Mouse (Mus musculus) C3H10T1/2 (cell line): ENCODE measurements around the gene Scaper. TPM values are rescaled to one million over a fixed set of nuclear protein-coding genes. Genes with fewer than 3 reads are reported as not detected.

Source experiments
- polyA plus RNA-seq, 2 experiments: library from polyadenylated mRNA; unstranded; fragments of >200 nt; fragmentation: generic; extraction: Trizol; gene quantifications; one replicate each; pipeline ENCODE4 v1.2.1; 2012; ENCODE audit warnings: missing spikeins in 2 of 2

Gene Scaper
- polyA plus RNA-seq = 1 to 10 TPM in 1 of 2 experiments, under 1 TPM in 1; 0.15 to 2.2 TPM

DNA sequence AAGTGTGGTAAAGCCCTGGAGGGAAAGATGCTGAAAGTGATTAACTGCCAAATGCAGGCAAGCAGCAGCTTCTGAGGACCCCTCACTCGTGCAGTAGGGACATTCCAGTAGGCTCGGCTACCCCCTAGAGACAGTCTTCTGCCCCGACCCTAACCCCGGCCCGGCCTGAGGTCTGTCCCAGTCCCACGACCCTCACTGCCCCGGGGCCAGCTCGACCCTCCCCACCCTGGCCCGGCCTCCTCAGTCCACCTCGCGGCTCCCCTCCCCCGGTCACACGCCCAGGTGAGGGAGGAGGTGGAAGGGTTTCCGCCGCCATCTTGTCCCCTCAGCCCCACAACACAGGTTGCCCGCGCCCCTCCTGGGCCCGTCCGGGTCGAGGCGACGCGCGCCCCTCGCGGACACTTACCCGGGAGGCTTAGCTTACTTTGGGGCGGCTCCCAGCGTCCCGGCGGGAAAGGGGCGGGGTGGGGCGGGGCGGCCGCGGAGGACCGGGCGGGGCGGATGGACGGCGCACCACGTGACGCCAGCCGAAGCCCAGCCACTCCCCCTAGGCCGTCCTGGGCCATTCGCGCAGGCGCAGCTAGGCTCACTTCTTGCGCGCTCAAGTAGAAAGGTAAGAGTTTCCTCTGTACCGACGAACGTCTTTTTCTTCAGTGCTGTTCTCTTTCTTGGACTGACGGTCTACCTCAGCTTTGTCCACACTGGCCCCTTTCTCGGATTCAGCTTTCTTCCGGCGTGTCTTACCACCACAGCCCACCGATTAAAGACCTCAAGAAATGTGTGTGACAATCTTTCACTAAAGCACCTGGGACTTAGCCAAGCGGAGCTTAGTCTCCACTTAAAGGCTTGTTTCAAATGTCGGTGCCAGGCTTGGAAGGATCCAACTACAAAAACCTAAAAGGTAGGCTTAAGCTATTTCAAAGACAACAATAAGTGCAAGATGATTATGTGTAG, at the start of gene Scaper:
Scaper (minus strand) TSS at position 456 of the 954 bp plus-strand sequence.

DNA sequence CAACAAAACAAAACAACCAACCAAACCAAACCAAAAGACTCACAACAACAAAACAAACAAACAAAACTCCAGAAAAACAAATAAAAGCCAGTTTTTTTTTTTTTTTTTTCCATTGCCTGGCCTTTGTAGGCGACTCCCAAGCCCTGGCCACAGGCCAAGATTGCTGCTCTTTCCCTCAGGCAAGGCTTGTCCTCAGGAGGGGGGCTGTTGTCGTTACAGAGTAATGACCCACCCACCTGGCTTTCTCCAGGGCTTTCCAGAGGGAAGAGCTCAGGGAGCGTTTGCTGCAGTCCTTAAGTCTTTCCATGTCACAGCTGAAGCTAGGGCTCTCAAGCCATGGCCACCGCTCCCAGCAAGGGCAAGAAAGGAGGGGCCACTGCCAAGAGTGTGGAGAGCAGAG, 399.5 kb downstream of the Scaper start, which contains the start of gene Isl2:
Isl2 (plus strand) TSS at position 296 of the 400 bp plus-strand sequence.

DNA sequence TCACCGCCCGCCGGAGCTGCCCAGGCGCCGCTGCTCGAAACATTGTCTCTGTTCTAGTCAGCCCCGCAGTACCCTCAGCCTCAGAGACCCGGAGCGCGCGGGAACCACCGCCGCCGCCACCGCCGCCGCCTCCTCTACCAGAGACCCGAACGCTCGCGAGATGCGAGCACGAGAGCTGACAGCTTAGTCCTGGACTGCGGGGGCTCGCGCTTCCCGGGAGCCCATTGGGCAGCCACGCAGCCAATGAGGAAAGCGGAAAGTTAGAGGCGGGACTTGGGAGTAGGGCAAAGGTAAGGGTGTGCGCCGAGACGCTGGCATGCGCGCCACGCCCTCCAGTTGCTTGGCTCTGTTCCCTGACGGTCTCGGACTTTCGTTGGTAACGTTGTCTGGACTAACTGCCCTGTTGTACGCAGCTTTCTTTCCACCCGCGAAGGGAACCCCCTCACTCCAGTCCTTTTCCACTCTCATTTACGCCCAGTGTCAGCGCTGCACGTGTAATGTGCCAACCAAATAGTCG, 425.8 kb downstream of the Scaper start, which contains the start of gene Etfa:
Etfa (minus strand) TSS at position 217 of the 517 bp plus-strand sequence.

Other genes with a start within 250 kb of the Scaper start
- gene 4930563M21Rik, start 72.4 kb upstream of the Scaper start, polyA plus RNA-seq = not detected
- gene Rcn2, start 103.7 kb upstream of the Scaper start, polyA plus RNA-seq = 10 to 100 TPM in 1 of 2 experiments, 1 to 10 TPM in 1; 4.2 to 57.1 TPM
- under 1 TPM; 0.25 to 0.31 TPM for gene Pstpip1, start 151.8 kb upstream of the Scaper start, polyA plus RNA-seq
- gene Tspan3, start 227.4 kb upstream of the Scaper start, polyA plus RNA-seq = 100 to 1,000 TPM in 1 of 2 experiments, 10 to 100 TPM in 1; 11.7 to 158 TPM